Mouse (Mus musculus) limb, embryonic 13.5 days (tissue): ENCODE data around the gene Tmcc1. TPM values are rescaled to one million over a fixed set of nuclear protein-coding genes. Genes with fewer than 3 reads are reported as not detected.
"Not testable (repeated sequence)": the region's sequence is repeated elsewhere in the genome, so short reads cannot be mapped to it uniquely, and the experiment has no call there.

Experiments
- ATAC-seq: fragments of 200-750 bp; cut with Nextera tagmentation; 2 replicates; pipeline ENCODE4 v1.8.0; 2017; ENCODE audit warnings: low read depth, moderate number of reproducible peaks, moderate TSS enrichment; ENCODE audit not compliant: low FRiP score
- H3K27ac ChIP-seq: fragments of 300-500 bp; sonication (generic); 2 replicates; pipeline ENCODE4 v1.5.1; 2015; ENCODE audit warnings: inconsistent platforms, mild to moderate bottlenecking, moderate library complexity
- H3K27me3 ChIP-seq: fragments of 300-500 bp; sonication (generic); 2 replicates; pipeline ENCODE4 v1.6.1; 2015; ENCODE audit warnings: mild to moderate bottlenecking, inconsistent platforms
- H3K36me3 ChIP-seq: fragments of 300-500 bp; sonication (generic); 2 replicates; pipeline ENCODE4 v1.6.1; 2015; ENCODE audit warnings: inconsistent platforms, mild to moderate bottlenecking, moderate library complexity
- H3K4me1 ChIP-seq: fragments of 300-500 bp; sonication (generic); 2 replicates; pipeline ENCODE4 v1.6.1; 2015; ENCODE audit warnings: inconsistent platforms
- H3K4me2 ChIP-seq: fragments of 300-500 bp; sonication (generic); replicated peaks from 2 replicates; pipeline ENCODE4 v1.6.1; 2015; ENCODE audit warnings: inconsistent platforms, mild to moderate bottlenecking, moderate library complexity
- H3K4me3 ChIP-seq: fragments of 300-500 bp; sonication (generic); 2 replicates; pipeline ENCODE4 v1.5.1; 2015; ENCODE audit warnings: moderate library complexity, mild to moderate bottlenecking, inconsistent platforms
- H3K9ac ChIP-seq: fragments of 300-500 bp; sonication (generic); 2 replicates; pipeline ENCODE4 v1.6.1; 2015; ENCODE audit warnings: mild to moderate bottlenecking, inconsistent platforms
- H3K9me3 ChIP-seq: fragments of 300-500 bp; sonication (generic); 2 replicates; pipeline ENCODE4 v1.6.1; 2016; ENCODE audit warnings: inconsistent platforms
- WGBS: fragments of 180-500 bp; shearing (Covaris S2); methylation state at CpG from one replicate; pipeline ENCODE4 v1.1.7; 2015; 5-methylcytosine and 5-hydroxymethylcytosine counted together
- polyA plus RNA-seq: library from polyadenylated mRNA; unstranded; fragments of >200 nt; fragmentation: Nextera tagmentation; extraction: Ambion mirVana; gene quantifications from 2 replicates; pipeline ENCODE4 v1.2.1, GENCODE M21; 2015

The Tmcc1 gene
- polyA plus RNA-seq = 18.8 and 20.6 TPM in 2 replicates

GRCm38 (mm10) chr6:116193394-116194393 lies at the start of gene Tmcc1:
TSS of gene Tmcc1 (minus strand) at chr6:116193486.
- under 1% methylated on average over 51 of the region's 68 CpGs for WGBS
- no peaks in the 10 kb centered on the region for H3K27me3 ChIP-seq

GRCm38 (mm10) chr6:116240371-116240770 lies 47.1 kb upstream of the Tmcc1 start:
- no peak for ATAC-seq
- WGBS = 75% methylated on average over 2 of the region's 2 CpGs
- H3K27ac ChIP-seq = no peak overlapping the region
- H3K4me3 ChIP-seq = no peak overlapping the region
- H3K9me3 ChIP-seq = no peaks in the 10 kb centered on the region
- no peak overlapping the region for H3K4me2 ChIP-seq
- H3K36me3 ChIP-seq = peaks cover 70% of the 10 kb centered on the region
- H3K9ac ChIP-seq = no peak overlapping the region
- no peaks in the 10 kb centered on the region for H3K4me1 ChIP-seq
- no peaks in the 10 kb centered on the region for H3K27me3 ChIP-seq

More at GRCm38 (mm10) chr6:116193394-116194393, at the start of gene Tmcc1:
- peak; percentile 92 for ATAC-seq
- peak within 1 kb of the TSS; percentile 87 for H3K9ac ChIP-seq
- peak within 1 kb of the TSS; percentile 71 for H3K4me2 ChIP-seq
- no peaks in the 10 kb centered on the region for H3K9me3 ChIP-seq
- peaks cover 28% of the 10 kb centered on the region for H3K4me1 ChIP-seq
- H3K4me3 ChIP-seq = peak within 1 kb of the TSS; percentile 70
- H3K27ac ChIP-seq = peak within 1 kb of the TSS; percentile 84
- H3K36me3 ChIP-seq = no peaks in the 10 kb centered on the region

- Histone ChIP-seq H3K4me1 (no peaks in the 10 kb centered on the region), H3K4me2 (no peak overlapping the region), H3K36me3 (peaks cover 70% of the 10 kb centered on the region), H3K4me3 (no peak overlapping the region), H3K9me3 (no peaks in the 10 kb centered on the region), H3K27me3 (no peaks in the 10 kb centered on the region), H3K27ac (no peak overlapping the region), H3K9ac (no peak overlapping the region)
- ATAC-seq = no peak
- 90% methylated on average over 5 of the region's 5 CpGs for WGBS
These were observed 44.8 kb upstream of the Tmcc1 start for GRCm38 (mm10) chr6:116238083-116238482.

- H3K4me1 ChIP-seq = no peaks in the 10 kb centered on the region
- H3K4me2 ChIP-seq = no peak overlapping the region
- ATAC-seq = no peak
- no peak overlapping the region for H3K9ac ChIP-seq
- 96% methylated on average over 5 of the region's 5 CpGs for WGBS
- no peak overlapping the region for H3K4me3 ChIP-seq
- no peaks in the 10 kb centered on the region for H3K27me3 ChIP-seq
- no peak overlapping the region for H3K27ac ChIP-seq
- H3K36me3 ChIP-seq = peaks cover 75% of the 10 kb centered on the region
- H3K9me3 ChIP-seq = no peaks in the 10 kb centered on the region
These were observed 42.0 kb upstream of the Tmcc1 start for GRCm38 (mm10) chr6:116235336-116235735.

- H3K27me3 ChIP-seq, H3K9me3 ChIP-seq, H3K9ac ChIP-seq, H3K4me3 ChIP-seq, H3K4me2 ChIP-seq, H3K27ac ChIP-seq, ATAC-seq, H3K4me1 ChIP-seq: not testable (repeated sequence)
- H3K36me3 ChIP-seq = peaks cover 74% of the 10 kb centered on the region
- WGBS = 97% methylated on average over 2 of the region's 2 CpGs
These were observed 41.5 kb upstream of the Tmcc1 start for GRCm38 (mm10) chr6:116234821-116235220.

- ATAC-seq = no peak
- Histone ChIP-seq H3K27ac (no peak overlapping the region), H3K9ac (no peak overlapping the region), H3K27me3 (no peaks in the 10 kb centered on the region), H3K4me1 (no peaks in the 10 kb centered on the region), H3K9me3 (no peaks in the 10 kb centered on the region), H3K4me2 (no peak overlapping the region), H3K36me3 (peaks cover 78% of the 10 kb centered on the region), H3K4me3 (no peak overlapping the region)
- 63% methylated on average over 12 of the region's 12 CpGs for WGBS
These were observed 35.7 kb upstream of the Tmcc1 start for GRCm38 (mm10) chr6:116228785-116229525.

GRCm38 (mm10) chr6:116227767-116228166 lies 34.5 kb upstream of the Tmcc1 start:
- no peak for ATAC-seq
- H3K36me3 ChIP-seq = peaks cover 77% of the 10 kb centered on the region
- H3K4me2 ChIP-seq = no peak overlapping the region
- H3K27me3 ChIP-seq = no peaks in the 10 kb centered on the region
- H3K9me3 ChIP-seq = no peaks in the 10 kb centered on the region
- 87% methylated on average over 11 of the region's 11 CpGs for WGBS
- H3K4me1 ChIP-seq = no peaks in the 10 kb centered on the region
- H3K9ac ChIP-seq = no peak overlapping the region
- no peak overlapping the region for H3K4me3 ChIP-seq
- H3K27ac ChIP-seq = no peak overlapping the region

- 0% methylated on average over 51 of the region's 51 CpGs for WGBS
- peaks cover 16% of the 10 kb centered on the region for H3K4me1 ChIP-seq
- peak within 1 kb of the TSS; percentile 83 for H3K4me3 ChIP-seq
- peak within 1 kb of the TSS; percentile 87 for H3K9ac ChIP-seq
- no peaks in the 10 kb centered on the region for H3K9me3 ChIP-seq
- H3K36me3 ChIP-seq = peaks cover 19% of the 10 kb centered on the region
- H3K27ac ChIP-seq = peak within 1 kb of the TSS; percentile 63
- no peaks in the 10 kb centered on the region for H3K27me3 ChIP-seq
- peak; percentile 98 for ATAC-seq
- peak within 1 kb of the TSS; percentile 92 for H3K4me2 ChIP-seq
These were observed 14.6 kb upstream of the Tmcc1 start, which contains the start of gene Washc2 for GRCm38 (mm10) chr6:116207729-116208534. TSS of gene Washc2 (plus strand) at chr6:116208038.

GRCm38 (mm10) chr6:116199682-116200081 lies 6.4 kb upstream of the Tmcc1 start:
- H3K9me3 ChIP-seq = no peaks in the 10 kb centered on the region
- no peak overlapping the region for H3K9ac ChIP-seq
- WGBS = 62% methylated on average over 2 of the region's 2 CpGs
- H3K4me1 ChIP-seq = no peaks in the 10 kb centered on the region
- H3K4me2 ChIP-seq = no peak overlapping the region
- no peak overlapping the region for H3K27ac ChIP-seq
- no peak for ATAC-seq
- H3K36me3 ChIP-seq = no peaks in the 10 kb centered on the region
- H3K27me3 ChIP-seq = no peaks in the 10 kb centered on the region; the same call in 1 of the 2 replicates
- H3K4me3 ChIP-seq = no peak overlapping the region

GRCm38 (mm10) chr6:116198173-116198572 lies 4.9 kb upstream of the Tmcc1 start:
- no peak overlapping the region for H3K9ac ChIP-seq
- H3K4me2 ChIP-seq = no peak overlapping the region
- no peak for ATAC-seq
- H3K27ac ChIP-seq = no peak overlapping the region
- H3K4me3 ChIP-seq = no peak overlapping the region
- H3K27me3 ChIP-seq = no peaks in the 10 kb centered on the region; the same call in 1 of the 2 replicates
- WGBS = 35% methylated on average over 3 of the region's 3 CpGs
- H3K9me3 ChIP-seq = no peaks in the 10 kb centered on the region
- H3K4me1 ChIP-seq = peaks cover 6% of the 10 kb centered on the region; the same call in 1 of the 2 replicates
- no peaks in the 10 kb centered on the region for H3K36me3 ChIP-seq

GRCm38 (mm10) chr6:116195811-116196210 lies 2.5 kb upstream of the Tmcc1 start:
- Histone ChIP-seq H3K4me1 (peaks cover 22% of the 10 kb centered on the region), H3K27me3 (no peaks in the 10 kb centered on the region), H3K4me2 (no peak overlapping the region), H3K4me3 (no peak overlapping the region), H3K36me3 (no peaks in the 10 kb centered on the region), H3K27ac (no peak overlapping the region), H3K9me3 (no peaks in the 10 kb centered on the region), H3K9ac (no peak overlapping the region)
- ATAC-seq = no peak
- WGBS = 71% methylated on average over 8 of the region's 8 CpGs
